Mouse (Mus musculus): Measurements from ENCODE around the gene Klrd1.

GRCm38 (mm10) chr6:129548009-129548408, 43.6 kb upstream of the Klrd1 start:
- TF ChIP-seq HCFC1 (IDR thresholded peaks at IDR 0.05; ENCODE audit: borderline replicate concordance, insufficient read depth, low read length) (no peak), ZNF384 (IDR thresholded peaks at IDR 0.05; ENCODE audit: low read depth, low read length) (no peak), ZC3H11A (IDR thresholded peaks at IDR 0.05; ENCODE audit: borderline replicate concordance, low read depth, low read length) (no peak)
